Mouse (Mus musculus) ES-Bruce4 (cell line): Measurements from ENCODE around the gene Olfr266.

Experiments used
- CTCF ChIP-seq: IDR thresholded peaks from one replicate; pipeline ENCODE4 v1.8.1; 2011; ENCODE audit warnings: low read depth, low read length
- EP300 ChIP-seq: IDR thresholded peaks from 2 replicates; pipeline ENCODE4 v1.6.1; 2011; ENCODE audit warnings: low read depth, low read length; ENCODE audit not compliant: insufficient read depth
- POLR2A ChIP-seq: IDR thresholded peaks from one replicate; pipeline ENCODE4 v1.8.1; 2011; ENCODE audit warnings: low read length; ENCODE audit not compliant: insufficient read depth

DNA sequence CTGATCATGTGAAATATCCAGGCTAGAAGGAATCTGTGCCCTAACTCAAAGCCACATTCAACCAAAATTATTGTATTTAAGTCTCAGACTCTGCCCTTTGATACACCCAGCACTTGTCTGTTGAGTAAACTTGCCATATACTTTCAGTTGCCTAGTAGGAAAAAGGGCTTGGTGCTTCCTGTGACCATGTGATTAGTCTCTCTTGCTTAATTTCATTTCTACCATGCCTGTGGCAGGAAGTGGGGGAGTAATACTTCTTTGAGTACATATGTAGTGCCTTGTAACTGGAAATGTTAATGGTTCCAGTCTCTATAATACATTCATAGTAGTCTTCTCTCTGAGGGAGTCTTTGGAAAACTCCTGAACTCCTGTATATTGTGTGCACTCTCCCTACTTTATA, 38.1 kb downstream of the Olfr266 start:
- TF ChIP-seq CTCF (no peak), EP300 (no peak), POLR2A (no peak)
